Mouse (Mus musculus) C2C12 (cell line): Measurements from ENCODE around the gene Nrros.

Experiments
- CTCF ChIP-seq: IDR thresholded peaks from one replicate; pipeline ENCODE4 v1.5.1; 2011; ENCODE audit not compliant: control insufficient read depth, insufficient read depth, insufficient read length
- MAX ChIP-seq: IDR thresholded peaks from one replicate; pipeline ENCODE4 v1.6.1; 2011; ENCODE audit warnings: mild to moderate bottlenecking, control low read depth
- MYOD1 ChIP-seq: IDR thresholded peaks from one replicate; pipeline ENCODE4 v1.6.1; 2011; ENCODE audit warnings: low read depth; ENCODE audit not compliant: control insufficient read depth, insufficient read length
- USF1 ChIP-seq: IDR thresholded peaks from one replicate; pipeline ENCODE4 v1.6.1; 2011; ENCODE audit warnings: low read depth, mild to moderate bottlenecking, control low read depth, moderate library complexity

DNA sequence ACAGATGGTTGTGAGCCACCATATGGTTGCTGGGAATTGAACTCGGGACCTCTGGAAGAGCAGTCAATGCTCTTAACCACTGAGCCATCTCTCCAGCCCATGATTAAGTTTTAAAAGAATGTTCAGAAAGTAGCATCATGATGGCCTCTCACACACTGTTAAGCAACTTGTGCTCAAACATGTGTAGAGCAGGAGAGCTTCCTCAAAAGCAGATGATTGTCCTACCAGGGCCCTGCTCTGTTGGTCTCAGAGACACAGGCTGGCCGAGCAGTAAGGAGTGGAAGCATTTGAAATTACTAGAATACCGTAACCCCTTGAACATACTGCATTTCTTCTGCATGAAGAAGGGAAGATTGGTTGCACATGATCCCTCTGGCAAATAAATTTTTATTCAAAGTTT lies 6.4 kb downstream of the Nrros start:
- TF ChIP-seq CTCF (no peak), MAX (no peak), MYOD1 (no peak), USF1 (no peak)
